Mouse (Mus musculus) embryonic fibroblast, embryonic 13.5 days (primary cell): ENCODE results near the gene Nlrc5. TPM values are rescaled to one million over a fixed set of nuclear protein-coding genes. Genes with fewer than 3 reads are reported as not detected.
"Not testable (repeated sequence)": the region's sequence is repeated elsewhere in the genome, so short reads cannot be mapped to it uniquely, and the experiment has no call there.

Experiments
- H3K27ac ChIP-seq: 2 replicates; pipeline ENCODE4 v1.5.1; 2012; ENCODE audit warnings: low read length, control low read depth, inconsistent platforms; ENCODE audit not compliant: insufficient read depth
- H3K4me1 ChIP-seq: 2 replicates; pipeline ENCODE4 v1.6.1; 2011; ENCODE audit warnings: low read length; ENCODE audit not compliant: control insufficient read depth, insufficient read depth
- H3K4me3 ChIP-seq: 2 replicates; pipeline ENCODE4 v1.5.1; 2011; ENCODE audit warnings: mild to moderate bottlenecking, control low read depth, low read length; ENCODE audit not compliant: insufficient read depth
- CTCF ChIP-seq: IDR thresholded peaks from 2 replicates; pipeline ENCODE4 v1.5.1; 2011; ENCODE audit warnings: mild to moderate bottlenecking, control low read depth, low read length, moderate library complexity, borderline replicate concordance; ENCODE audit not compliant: insufficient read depth
- POLR2A ChIP-seq: IDR thresholded peaks from 2 replicates; pipeline ENCODE4 v1.6.1; 2011; ENCODE audit warnings: low read depth, mild to moderate bottlenecking, control low read depth, low read length, moderate library complexity
- polyA plus RNA-seq: library from polyadenylated mRNA; stranded (reverse); fragments of >200 nt; gene quantifications from 2 replicates; pipeline ENCODE4 v1.2.4, GENCODE M21; 2011; ENCODE audit warnings: low read depth; ENCODE audit not compliant: missing spikeins, insufficient read length

The Nlrc5 gene
- polyA plus RNA-seq, 1 experiment, result 6.2 TPM

- H3K4me1 ChIP-seq, result no peaks in the 10 kb centered on the region
- H3K4me3 ChIP-seq, result no peak overlapping the region
- no peak overlapping the region for H3K27ac ChIP-seq
- TF ChIP-seq POLR2A (no peak), CTCF (no peak)
Observed at GRCm38 (mm10) chr8:94392648-94393047, 41.5 kb upstream of the Nlrc5 start.

GRCm38 (mm10) chr8:94395851-94396540 is 38.2 kb upstream of the Nlrc5 start:
- Histone ChIP-seq H3K4me3 (no peak overlapping the region), H3K27ac (no peak overlapping the region), H3K4me1 (no peaks in the 10 kb centered on the region)
- no peak for TF ChIP-seq CTCF
- TF ChIP-seq POLR2A, result no peak

GRCm38 (mm10) chr8:94396964-94397657 is 37.0 kb upstream of the Nlrc5 start:
- Histone ChIP-seq H3K4me3 (no peak overlapping the region), H3K4me1 (no peaks in the 10 kb centered on the region), H3K27ac (no peak overlapping the region)
- peak; percentile 76; the same call in 1 of the 2 replicates for TF ChIP-seq CTCF
- TF ChIP-seq POLR2A, result no peak

GRCm38 (mm10) chr8:94398587-94398986 is 35.6 kb upstream of the Nlrc5 start:
- Histone ChIP-seq H3K4me3 (no peak overlapping the region), H3K4me1 (no peaks in the 10 kb centered on the region), H3K27ac (no peak overlapping the region)
- TF ChIP-seq POLR2A, result no peak
- TF ChIP-seq CTCF, result no peak

GRCm38 (mm10) chr8:94399361-94399953 is 34.7 kb upstream of the Nlrc5 start:
- Histone ChIP-seq H3K27ac (no peak overlapping the region), H3K4me3 (no peak overlapping the region), H3K4me1 (no peaks in the 10 kb centered on the region)
- TF ChIP-seq POLR2A, result no peak
- TF ChIP-seq CTCF, result no peak

GRCm38 (mm10) chr8:94399957-94400356 is 34.2 kb upstream of the Nlrc5 start:
- H3K4me3 ChIP-seq, H3K4me1 ChIP-seq, H3K27ac ChIP-seq: not testable (repeated sequence)

GRCm38 (mm10) chr8:94408443-94409080 is 25.6 kb upstream of the Nlrc5 start:
- Histone ChIP-seq H3K27ac (no peak overlapping the region), H3K4me1 (no peaks in the 10 kb centered on the region), H3K4me3 (no peak overlapping the region)
- TF ChIP-seq POLR2A, result no peak

GRCm38 (mm10) chr8:94409523-94409922 is 24.6 kb upstream of the Nlrc5 start:
- TF ChIP-seq CTCF (no peak), POLR2A (no peak)
- Histone ChIP-seq H3K4me1 (no peaks in the 10 kb centered on the region), H3K27ac (no peak overlapping the region), H3K4me3 (no peak overlapping the region)

GRCm38 (mm10) chr8:94412518-94412917 is 21.6 kb upstream of the Nlrc5 start:
- Histone ChIP-seq H3K4me3 (no peak overlapping the region), H3K4me1 (no peaks in the 10 kb centered on the region), H3K27ac (no peak overlapping the region)
- TF ChIP-seq CTCF (no peak), POLR2A (no peak)

GRCm38 (mm10) chr8:94413509-94413908 is 20.6 kb upstream of the Nlrc5 start:
- Histone ChIP-seq H3K4me1 (no peaks in the 10 kb centered on the region), H3K27ac (no peak overlapping the region), H3K4me3 (no peak overlapping the region)
- TF ChIP-seq CTCF (no peak), POLR2A (no peak)
